Mouse (Mus musculus) frontal cortex, postnatal 36 days (tissue): Measurements from ENCODE around the gene Ldhd.
"Not testable (repeated sequence)": the region's sequence is repeated elsewhere in the genome, so short reads cannot be mapped to it uniquely, and the experiment has no call there.

Experiments
- DNase-seq, 2 experiments: peaks; one replicate each; pipeline ENCODE4 v3.0.0; 2022; ENCODE audit warnings: low spot score in 2 of 2

Gene Ldhd

GRCm38 (mm10) chr8:111630105-111630521 is at the start of gene Ldhd:
Gene Ldhd, minus strand, starts transcription at chr8:111630374.
- peak; percentile 49 to 65 for DNase-seq

GRCm38 (mm10) chr8:111678848-111679247 is 48.7 kb upstream of the Ldhd start:
- DNase-seq, result peak; percentile 40 to 71

- DNase-seq, result peak; percentile 32 to 81
Observed at GRCm38 (mm10) chr8:111678111-111678510, 47.9 kb upstream of the Ldhd start.

- DNase-seq, result no peak
Observed at GRCm38 (mm10) chr8:111676237-111676636, 46.1 kb upstream of the Ldhd start.

- no peak for DNase-seq
Observed at GRCm38 (mm10) chr8:111666751-111667150, 36.6 kb upstream of the Ldhd start.

DNA sequence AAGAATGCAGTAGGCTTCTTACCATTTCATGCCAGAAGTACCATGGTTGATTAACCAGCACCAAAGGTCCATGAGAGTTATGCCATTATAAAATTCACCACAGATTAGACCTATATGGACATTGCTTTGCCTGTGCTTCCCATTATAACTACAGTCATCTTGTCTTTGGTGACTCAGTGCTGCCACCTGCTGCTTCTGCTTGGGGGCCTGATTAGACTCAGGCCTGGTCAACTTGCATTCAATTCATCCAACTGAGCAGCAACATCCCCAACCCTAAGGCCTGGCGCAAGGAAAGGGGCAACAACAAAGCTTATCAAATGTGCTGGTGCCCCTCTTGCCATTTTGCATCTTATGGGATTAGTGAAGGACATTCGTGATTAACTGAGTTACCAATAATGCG is 32.3 kb upstream of the Ldhd start:
- DNase-seq, result peak; percentile 67 to 85

DNA sequence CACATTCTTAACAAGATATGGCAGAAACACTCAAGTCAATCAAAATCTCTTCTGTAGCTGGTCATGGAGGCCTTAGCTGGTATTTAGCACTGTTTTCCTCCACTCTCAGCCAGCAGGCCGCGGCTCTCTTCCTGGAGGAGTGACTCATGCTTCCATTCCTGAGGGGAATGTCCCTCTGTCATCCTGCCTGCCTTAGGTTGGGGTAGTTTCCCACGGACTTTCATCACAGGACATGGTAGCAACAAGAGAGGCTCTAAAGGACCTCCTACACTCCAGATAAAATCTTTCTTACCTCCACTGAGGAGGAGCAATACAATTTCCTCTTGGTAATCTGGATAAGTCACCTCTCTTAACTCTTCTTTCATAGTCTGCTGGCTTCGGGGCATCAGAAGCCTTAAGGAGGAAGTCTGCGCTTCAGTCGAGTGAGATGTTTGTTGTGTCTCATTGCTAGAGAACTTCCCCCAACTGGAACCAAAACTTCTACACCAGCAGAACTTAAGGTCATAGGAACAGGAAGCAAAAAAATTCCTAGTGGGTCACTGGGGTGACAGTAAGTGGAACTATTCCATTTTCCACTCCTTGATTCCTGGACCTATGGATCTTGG is 28.7 kb upstream of the Ldhd start:
- DNase-seq, result no peak

DNA sequence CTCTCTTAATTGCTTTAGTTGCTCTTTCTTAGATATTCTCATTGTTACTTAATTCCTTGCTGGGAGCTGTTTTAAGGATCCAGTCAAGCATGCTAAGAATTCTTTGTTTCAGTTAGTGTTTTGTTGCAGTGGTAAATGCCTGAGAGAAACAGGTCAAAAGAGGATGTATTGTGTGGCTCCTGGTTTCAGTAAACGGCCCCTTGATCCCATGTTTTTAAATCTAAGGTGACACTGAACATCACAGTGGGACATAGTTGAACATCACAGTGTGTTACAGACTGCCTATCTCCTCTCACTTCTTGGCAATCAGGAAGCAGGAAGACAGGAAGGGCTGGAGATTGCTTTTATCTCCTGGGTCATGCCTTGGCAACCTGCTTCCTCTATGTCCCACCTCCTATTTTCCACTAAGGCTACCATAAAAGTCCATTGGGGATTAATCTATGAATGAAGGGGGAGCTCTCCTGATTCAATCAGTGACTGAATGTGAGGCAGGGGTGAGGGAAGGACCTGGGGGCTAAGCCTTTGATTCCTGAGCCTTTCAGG is 27.2 kb upstream of the Ldhd start:
- DNase-seq, result no peak

DNA sequence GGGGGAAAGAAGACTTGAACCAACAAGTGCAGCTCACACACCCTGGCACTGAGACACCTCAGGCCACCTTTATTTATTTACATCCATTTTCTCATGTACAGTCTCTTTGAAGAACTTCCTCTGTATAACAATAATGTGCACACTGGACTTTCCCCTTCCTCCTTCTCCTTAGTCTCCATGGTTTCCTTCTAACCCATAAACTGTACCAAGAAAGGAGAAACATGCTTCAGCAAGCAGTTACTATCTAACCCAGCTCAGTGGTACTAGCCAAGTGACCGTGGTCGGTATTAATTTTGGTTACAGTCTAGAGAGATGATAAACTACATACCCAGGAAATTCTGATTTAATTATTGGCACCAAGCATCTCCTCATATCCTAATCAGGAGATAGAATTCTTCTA is 23.4 kb upstream of the Ldhd start:
- no peak for DNase-seq

- no peak for DNase-seq
Observed at GRCm38 (mm10) chr8:111650651-111651050, 20.5 kb upstream of the Ldhd start.

DNA sequence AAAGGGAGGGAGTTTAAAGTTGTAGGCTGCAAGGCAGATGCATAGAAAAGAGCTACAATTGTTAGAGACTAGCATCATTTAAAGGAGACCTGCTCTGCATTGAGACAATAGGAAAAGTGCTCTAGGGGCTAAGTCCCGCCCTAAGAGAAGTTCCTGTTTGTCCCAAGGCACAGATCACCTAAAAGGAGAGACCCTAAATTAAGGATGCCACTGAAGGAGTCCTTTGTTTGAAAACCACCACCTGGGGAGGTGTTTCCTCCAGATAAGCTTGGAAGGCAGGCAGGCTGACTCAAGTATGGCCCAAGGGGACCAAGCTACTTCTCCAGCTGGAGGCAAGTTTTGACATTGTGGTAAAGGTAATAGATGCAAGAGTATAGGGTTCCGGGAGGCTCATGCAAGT is 18.7 kb upstream of the Ldhd start:
- no peak for DNase-seq

- DNase-seq, result no peak
Observed at GRCm38 (mm10) chr8:111645715-111646114, 15.5 kb upstream of the Ldhd start.

DNA sequence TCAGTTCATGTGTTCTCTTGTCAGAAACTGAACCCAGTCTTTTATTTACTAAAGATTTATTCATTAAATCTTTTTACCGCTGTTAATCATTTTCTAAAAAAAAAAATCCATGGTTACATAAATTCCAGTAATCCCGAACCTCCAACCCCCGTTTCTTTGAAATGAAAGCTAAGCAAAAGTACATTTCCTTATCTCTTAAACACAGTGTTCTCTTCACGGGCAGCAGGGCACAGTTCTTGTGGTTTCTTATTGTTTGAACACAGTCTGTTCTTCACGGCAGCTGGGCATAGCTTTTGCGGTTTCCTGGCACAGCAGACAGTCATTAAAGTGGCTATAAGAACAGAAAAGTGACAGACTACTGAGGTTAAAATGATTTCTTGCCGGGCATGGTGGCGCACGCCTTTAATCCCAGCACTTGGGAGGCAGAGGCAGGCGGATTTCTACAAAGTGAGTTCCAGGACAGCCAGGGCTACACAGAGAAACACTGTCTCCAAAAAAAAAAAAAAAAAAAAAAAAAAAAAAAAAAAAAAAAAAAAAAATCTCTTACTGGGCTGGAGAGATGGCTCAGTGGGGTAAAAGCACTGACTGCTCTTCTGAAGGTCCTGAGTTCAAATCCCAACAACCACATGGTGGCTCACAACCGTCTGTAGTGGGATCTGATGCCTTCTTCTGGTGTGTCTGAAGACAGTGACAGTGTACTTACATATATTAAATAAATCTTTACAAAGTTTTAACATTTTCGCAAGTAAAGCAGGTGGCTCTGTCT is 14.3 kb upstream of the Ldhd start:
- not testable (repeated sequence) for DNase-seq

DNA sequence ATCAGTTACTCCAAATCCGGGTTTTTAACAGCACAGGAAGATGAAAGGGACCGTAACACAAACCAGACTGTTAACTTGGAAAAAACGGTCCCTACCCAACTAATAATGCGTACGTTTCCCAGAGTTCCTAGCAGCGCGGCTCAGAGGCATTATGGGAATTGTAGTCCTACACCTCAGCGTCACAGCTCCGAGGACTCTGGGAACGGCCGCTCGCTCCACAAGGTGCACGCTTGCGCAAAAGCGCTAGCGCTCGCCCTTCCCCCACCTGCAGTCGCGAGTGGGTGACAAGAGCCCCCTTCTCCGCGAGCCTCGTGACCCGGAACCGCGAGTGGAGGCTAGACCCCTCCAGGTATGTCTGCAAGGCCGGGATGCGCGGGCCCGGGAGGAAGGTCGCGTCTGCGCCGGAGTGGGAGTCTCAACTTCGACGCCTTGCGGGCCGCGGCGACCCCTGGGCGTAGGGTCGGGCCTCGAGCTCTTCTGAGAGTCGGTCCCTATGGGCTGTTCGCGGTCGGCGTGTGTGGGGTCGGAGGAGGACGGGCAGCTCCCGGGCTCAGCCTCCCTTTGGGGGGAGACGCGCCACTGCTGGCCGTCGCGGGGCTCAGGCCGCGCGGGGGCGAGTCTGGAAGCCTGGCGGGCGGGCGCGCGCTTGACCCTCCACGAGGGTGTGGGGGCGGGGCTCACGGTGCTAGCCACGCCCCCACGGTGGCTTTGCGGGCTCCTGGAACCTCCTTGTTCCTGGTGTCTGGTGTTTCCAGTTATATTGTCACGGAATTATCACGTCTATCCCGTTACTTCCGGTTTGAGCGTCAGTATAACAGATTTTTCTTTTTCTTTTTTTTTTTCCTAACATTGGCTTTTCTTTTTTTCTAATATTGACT is 13.3 kb upstream of the Ldhd start, which contains the start of gene Zfp1:
Gene Zfp1, plus strand, starts transcription at position 138 of the 878 bp plus-strand sequence.
- DNase-seq, result peak; percentile 89 to 95

DNA sequence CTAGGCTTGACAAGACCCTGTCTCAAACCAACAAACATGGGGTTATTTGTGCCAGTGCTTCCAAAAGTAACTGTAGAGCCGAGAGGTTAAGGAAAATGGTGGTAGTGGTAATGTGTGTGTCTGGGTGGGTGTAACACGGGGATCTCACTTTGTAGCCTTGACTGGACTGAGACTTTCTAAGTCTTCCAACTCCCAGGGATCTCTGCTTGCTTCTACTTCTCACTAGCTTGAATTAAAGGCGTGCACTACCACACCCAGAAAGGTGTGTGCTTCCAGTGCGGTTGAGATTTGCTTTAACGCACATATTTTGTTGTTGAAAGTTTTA is 12.7 kb upstream of the Ldhd start:
- no peak for DNase-seq

DNA sequence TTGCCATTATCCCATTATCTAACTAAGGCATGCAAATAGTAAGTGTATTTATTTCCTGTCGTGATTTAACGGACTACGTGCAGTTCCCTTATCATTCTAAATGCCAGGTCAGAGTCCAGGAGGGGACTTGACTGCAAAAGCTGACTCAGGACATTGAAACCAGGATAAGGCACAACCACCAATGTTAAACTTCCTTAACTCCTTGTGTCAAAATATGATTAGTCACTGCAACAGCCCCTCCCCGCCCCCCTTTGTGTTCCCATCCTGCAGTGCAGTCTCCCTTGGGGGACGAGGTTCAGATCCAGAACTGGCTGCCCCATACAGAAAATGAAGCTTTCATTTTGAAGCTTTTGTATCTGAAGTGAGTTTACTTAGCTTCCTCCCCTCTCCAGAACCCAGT is 12.3 kb upstream of the Ldhd start:
- DNase-seq, result no peak

DNA sequence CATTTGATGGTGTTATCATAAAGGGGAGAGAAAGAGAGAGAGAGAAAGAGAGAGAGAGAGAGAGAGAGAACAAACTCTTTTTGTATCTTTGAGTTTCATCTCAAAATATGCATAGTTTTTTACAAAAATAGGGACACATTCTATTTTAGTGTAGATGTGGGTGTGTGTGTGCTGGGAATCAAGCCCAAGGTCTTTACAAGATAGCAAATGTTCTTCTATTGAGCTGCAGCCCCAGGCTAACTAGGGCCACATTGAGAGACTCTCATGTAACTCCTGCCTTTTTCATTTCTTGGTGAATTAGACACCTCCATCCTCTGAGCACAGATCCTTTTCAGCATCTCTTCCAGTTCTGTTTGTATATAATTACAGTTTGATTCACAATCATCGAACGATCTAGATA is 10.9 kb upstream of the Ldhd start:
- DNase-seq, result peak in 1 of 2 experiments; percentile 49

DNA sequence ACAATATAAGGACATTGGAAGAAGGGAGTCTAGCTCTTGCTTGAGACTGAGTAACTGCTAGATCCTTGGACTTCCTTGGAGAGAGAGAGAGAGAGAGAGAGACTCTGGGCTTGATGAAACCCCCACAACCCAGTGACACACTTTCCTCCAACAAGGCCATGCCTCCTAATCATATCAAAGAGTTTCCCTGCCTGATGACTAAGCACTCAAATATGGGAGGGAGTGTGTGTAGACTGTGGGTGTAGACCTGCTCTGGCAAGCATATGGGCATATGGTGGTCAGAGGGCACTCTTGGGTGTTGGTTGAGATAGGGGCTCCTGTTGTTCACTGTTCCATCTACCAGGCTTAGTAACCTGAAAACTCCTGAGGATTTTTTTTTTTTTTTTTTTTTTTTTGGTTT is 7.9 kb upstream of the Ldhd start:
- DNase-seq, result no peak

- no peak for DNase-seq
Observed at GRCm38 (mm10) chr8:111632976-111633375, 2.8 kb upstream of the Ldhd start.

GRCm38 (mm10) chr8:111631589-111631988 is 1.4 kb upstream of the Ldhd start:
- DNase-seq, result no peak

- DNase-seq, result no peak
Observed at GRCm38 (mm10) chr8:111628894-111629501, 1.2 kb downstream of the Ldhd start.

DNA sequence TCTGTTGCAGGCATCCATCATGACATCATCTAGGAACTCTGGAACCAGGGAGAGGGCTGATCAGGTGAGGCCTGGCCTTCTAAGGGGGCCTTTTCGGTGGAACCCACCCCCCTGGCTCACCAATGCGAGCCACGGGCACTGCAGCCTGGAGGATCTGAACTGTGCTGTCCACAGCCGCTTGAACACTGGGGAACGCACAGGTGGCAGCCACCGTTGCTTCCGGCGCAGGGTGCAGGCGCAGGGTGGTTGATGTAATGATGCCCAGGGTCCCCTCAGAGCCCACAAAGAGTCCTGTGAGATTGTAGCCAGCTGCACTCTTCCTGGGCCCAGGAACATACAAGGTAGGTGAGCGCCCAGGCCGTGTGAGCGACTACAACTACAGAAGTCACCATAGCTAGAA is 1.8 kb downstream of the Ldhd start:
- no peak for DNase-seq
